Mouse (Mus musculus): ENCODE measurements around the gene Osbpl10.

DNA sequence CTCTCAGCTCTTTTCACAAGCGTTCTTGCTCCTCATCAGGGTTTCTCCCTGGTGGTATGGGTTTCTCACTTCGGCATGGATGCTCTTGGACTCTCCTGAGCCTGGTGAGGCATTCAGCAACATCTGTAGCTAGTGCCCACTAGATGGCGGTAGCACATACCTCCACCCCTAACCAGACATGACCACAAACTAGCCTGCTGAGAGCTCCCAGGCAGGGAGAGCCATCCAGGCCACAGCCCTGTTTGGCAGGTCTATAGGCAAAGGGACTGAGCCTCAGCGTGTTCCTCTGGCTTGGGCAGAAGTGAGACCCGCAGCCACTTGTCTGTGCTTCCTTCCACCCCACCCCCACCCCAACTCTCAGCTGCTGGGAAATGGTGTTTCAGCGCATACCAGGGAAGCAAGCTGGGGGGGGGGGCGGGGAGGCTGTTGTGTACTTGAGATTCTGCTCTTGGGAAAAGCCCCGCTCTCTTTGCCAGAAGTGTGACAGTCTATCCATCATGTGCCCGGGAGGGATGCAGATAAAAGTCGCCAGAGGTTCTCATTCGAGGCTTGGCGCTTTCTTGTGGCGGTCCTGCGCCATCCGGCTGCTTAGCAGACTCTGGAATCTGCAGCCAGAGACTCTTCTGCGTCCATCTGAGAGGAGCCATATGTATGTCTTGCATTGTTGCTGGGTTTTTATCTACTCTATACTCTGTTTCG lies 110.1 kb downstream of the Osbpl10 start:
- TF ChIP-seq CTCF (IDR thresholded peaks at IDR 0.05; ENCODE audit: low read depth) (peak; percentile 97), EP300 (optimal IDR thresholded peaks at IDR 0.05) (no peak)

Data from stomach, postnatal 0 days (tissue).